Mouse (Mus musculus): ENCODE data around the gene Abat. TPM values are rescaled to one million over a fixed set of nuclear protein-coding genes. Genes with fewer than 3 reads are reported as not detected.

Gene Abat
- under 1 TPM in 1 of 2 experiments, not detected in 1; 0.26 TPM for total RNA-seq (2023)

DNA sequence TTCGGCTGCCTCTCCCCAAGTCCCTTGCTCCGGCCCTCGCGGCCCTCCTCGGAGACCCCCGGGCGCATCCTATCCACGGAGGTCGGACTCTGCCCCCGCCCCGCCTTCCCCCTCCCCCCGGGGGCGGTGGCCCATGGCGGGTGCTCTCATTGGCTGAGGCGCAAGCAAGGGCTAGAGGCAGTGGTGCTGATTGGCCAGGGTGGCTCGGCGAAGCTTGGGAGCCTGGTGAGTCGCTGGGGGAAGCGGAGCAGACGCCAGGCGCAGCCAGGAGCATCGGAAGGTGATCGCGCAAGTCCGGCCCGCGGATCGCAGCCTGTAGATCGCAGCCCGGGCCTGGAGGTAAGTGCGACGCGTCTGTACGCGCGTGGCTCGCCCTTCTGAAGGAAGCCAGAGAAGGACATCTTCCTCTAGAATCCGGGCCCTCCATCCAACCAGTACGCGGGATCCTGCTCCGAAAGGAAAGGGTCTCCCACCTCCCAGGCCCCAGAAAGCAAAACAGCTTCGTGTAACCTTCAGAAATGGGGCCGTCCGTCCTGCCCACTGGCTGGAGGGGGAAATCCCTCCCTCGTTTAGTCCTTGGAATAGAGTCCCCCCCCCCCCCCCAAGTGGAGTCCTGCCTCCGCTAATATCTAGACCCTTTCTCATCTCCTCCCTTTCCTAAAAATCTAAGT is at the start of gene Abat:
TSS of gene Abat (plus strand) at position 194 of the 671 bp plus-strand sequence.

DNA sequence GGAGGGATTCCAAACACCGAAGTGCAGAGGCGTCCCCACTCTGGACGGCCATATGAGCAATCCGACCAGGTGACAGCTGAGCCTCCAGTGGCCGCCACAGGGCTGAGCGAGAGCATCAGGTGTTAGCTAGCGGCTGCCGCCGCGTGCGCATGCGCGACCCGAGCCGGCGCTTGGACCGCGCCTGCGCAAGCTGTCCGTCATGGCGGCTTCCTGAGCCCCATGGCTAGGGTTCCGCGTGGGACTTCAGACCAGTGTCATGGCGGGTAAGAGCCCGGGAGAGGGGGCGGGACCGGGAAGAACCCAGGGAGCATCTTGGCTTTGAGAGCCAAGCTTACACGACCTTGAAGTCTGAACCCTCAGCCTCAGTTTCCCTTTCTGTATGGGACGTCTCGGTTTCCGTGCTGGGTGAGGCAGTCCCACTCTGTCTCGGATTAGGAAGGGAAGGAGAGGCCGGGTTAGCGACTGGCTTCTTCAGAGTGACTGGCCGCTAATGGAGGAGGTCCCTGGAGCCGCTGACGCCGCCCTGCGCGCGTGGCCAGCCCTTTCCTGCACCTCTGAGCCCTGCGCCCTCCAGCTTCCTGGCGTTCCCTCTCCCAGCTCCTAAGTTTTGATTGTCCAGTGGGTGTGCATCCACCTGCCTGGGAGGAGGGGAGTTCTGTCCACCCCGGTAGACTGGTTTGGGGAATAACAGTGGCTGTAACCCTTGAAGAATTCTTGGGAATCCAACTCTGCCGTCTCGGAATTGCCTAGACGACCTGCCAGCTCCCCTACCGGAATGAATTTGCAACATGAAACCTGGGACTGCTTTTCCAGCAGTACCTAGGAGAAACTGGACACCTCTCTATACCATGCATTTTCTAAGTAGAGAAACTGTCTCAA is 42.4 kb upstream of the Abat start, which contains the start of gene Mettl22:
TSS of gene Mettl22 (plus strand) at position 186 of the 879 bp plus-strand sequence.

GRCm38 (mm10) chr16:8637217-8638051 is 124.2 kb downstream of the Abat start, which contains the start of the genes Pmm2 and Tmem186:
Gene Pmm2 (plus strand): TSS chr16:8637674.
Gene Tmem186 (minus strand): TSS chr16:8637712.

Other genes with a start within 250 kb of the Abat start
- gene Tmem114, start 88.3 kb upstream of the Abat start, total RNA-seq (2023): not detected
- 1 to 10 TPM; 5.4 to 6.1 TPM for gene Mettl22, start 42.6 kb upstream of the Abat start, total RNA-seq (2023)
- gene Pmm2, start 124.2 kb downstream of the Abat start, total RNA-seq (2023): 10 to 100 TPM; 58.9 to 61.7 TPM
- gene Tmem186, start 124.3 kb downstream of the Abat start, total RNA-seq (2023): 1 to 10 TPM; 2.9 to 4.7 TPM
- gene Carhsp1, start 158.7 kb downstream of the Abat start, total RNA-seq (2023): 10 to 100 TPM; 15.7 to 19.1 TPM
- gene Gm5767, start 167.3 kb downstream of the Abat start, total RNA-seq (2023): not detected